Mouse (Mus musculus) kidney, adult 2 months (tissue): ENCODE results near the gene Rflna.

Source experiments
- CTCF ChIP-seq: fragments of 200-500 bp; conservative IDR thresholded peaks from 2 replicates; pipeline ENCODE4 v1.5.1; 2011; ENCODE audit warnings: low read depth, mild to moderate bottlenecking, control low read depth, low read length, moderate library complexity, mixed read lengths; ENCODE audit not compliant: insufficient read depth, insufficient read length
- POLR2A ChIP-seq: fragments of 200-500 bp; IDR thresholded peaks from one replicate; pipeline ENCODE4 v1.6.1; 2011; ENCODE audit warnings: low read depth, low read length, control low read depth

DNA sequence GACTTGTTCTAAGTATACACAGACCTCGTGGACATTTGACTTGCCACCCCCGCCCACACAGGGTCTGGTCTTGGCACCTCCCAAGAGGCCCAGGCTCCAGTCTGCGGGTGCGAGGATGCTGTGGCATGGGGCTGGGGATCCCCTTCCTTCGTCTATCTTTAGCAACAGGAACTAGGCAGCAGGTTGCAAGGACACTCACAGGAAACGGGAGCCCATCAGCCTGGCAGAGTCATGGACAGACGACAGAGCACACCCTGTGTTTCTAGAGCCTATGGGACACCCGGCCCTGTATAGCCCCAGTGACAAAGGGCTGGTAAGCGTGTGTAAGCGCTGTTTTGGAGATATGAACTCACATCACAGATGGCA lies 49.2 kb downstream of the Rflna start:
- no peak for TF ChIP-seq CTCF
- no peak for TF ChIP-seq POLR2A
